Mouse (Mus musculus) liver, adult 2 months (tissue): ENCODE measurements around the gene Mog. TPM values are rescaled to one million over a fixed set of nuclear protein-coding genes. Genes with fewer than 3 reads are reported as not detected.

Experiments
- DNase-seq: peaks from one replicate; pipeline ENCODE4 v3.0.0-alpha.2; 2011; ENCODE audit warnings: low read depth, low spot score; ENCODE audit errors: extremely low read depth
- H3K27ac ChIP-seq: fragments of 200-500 bp; replicated peaks from 2 replicates; pipeline ENCODE4 v1.5.1; 2012; ENCODE audit warnings: low read depth, mild to moderate bottlenecking, control low read depth, inconsistent platforms, low read length; ENCODE audit not compliant: insufficient read depth
- H3K27me3 ChIP-seq: fragments of 200-500 bp; 2 replicates; pipeline ENCODE4 v1.6.1; 2012; ENCODE audit warnings: mild to moderate bottlenecking, moderate library complexity, low read length, inconsistent platforms; ENCODE audit not compliant: control insufficient read depth, insufficient read depth
- H3K36me3 ChIP-seq: fragments of 200-500 bp; 2 replicates; pipeline ENCODE4 v1.6.1; 2012; ENCODE audit warnings: low read length, inconsistent platforms; ENCODE audit not compliant: control insufficient read depth, insufficient read depth
- H3K4me1 ChIP-seq: fragments of 200-500 bp; 2 replicates; pipeline ENCODE4 v1.6.1; 2011; ENCODE audit warnings: low read length; ENCODE audit not compliant: control insufficient read depth, insufficient read depth
- H3K4me3 ChIP-seq: fragments of 200-500 bp; 2 replicates; pipeline ENCODE4 v1.5.1; 2011; ENCODE audit warnings: low read depth, mild to moderate bottlenecking, control low read depth, low read length, moderate library complexity; ENCODE audit not compliant: insufficient read depth
- H3K79me2 ChIP-seq: fragments of 200-500 bp; 2 replicates; pipeline ENCODE4 v1.6.1; 2012; ENCODE audit warnings: inconsistent platforms, mild to moderate bottlenecking, low read length, moderate library complexity; ENCODE audit not compliant: control insufficient read depth, insufficient read depth
- H3K9ac ChIP-seq: fragments of 200-500 bp; 2 replicates; pipeline ENCODE4 v1.6.1; 2012; ENCODE audit warnings: low read depth, mild to moderate bottlenecking, control low read depth, inconsistent platforms, low read length
- CTCF ChIP-seq: fragments of 200-500 bp; IDR thresholded peaks from 2 replicates; pipeline ENCODE4 v1.5.1; 2011; ENCODE audit warnings: low read depth, low read length, control low read depth
- POLR2A ChIP-seq: fragments of 200-500 bp; IDR thresholded peaks from 2 replicates; pipeline ENCODE4 v1.6.1; 2011; ENCODE audit warnings: low read length, control low read depth; ENCODE audit not compliant: insufficient read depth; ENCODE audit errors: extremely low read depth
- WGBS: fragments of 180-500 bp; shearing (Covaris S2); methylation state at CpG from one replicate; pipeline ENCODE4 v1.1.7; 2018; 5-methylcytosine and 5-hydroxymethylcytosine counted together
- polyA plus RNA-seq: library from polyadenylated mRNA; depleted of rRNA; stranded (reverse); fragments of >200 nt; gene quantifications from 2 replicates; pipeline ENCODE4 v1.2.3, GENCODE M21; 2012
- total RNA-seq: library from RNA; depleted of rRNA; stranded (reverse); fragments of >200 nt; gene quantifications from 2 replicates; pipeline ENCODE4 v1.2.3, GENCODE M21; 2014

The Mog gene
- total and polyA plus RNA-seq, 2 experiments, result not detected

- WGBS, result 53% methylated on average over 4 of the region's 4 CpGs
- H3K27ac ChIP-seq, result no peak overlapping the region
- no peaks in the 10 kb centered on the region for H3K36me3 ChIP-seq
- peaks cover 25% of the 10 kb centered on the region for H3K27me3 ChIP-seq
- no peaks in the 10 kb centered on the region for H3K79me2 ChIP-seq
- TF ChIP-seq POLR2A (no peak), CTCF (no peak)
- H3K4me1 ChIP-seq, result peaks cover 5% of the 10 kb centered on the region; the same call in 1 of the 2 replicates
- no peak for DNase-seq
- no peak overlapping the region for H3K4me3 ChIP-seq
- no peak overlapping the region for H3K9ac ChIP-seq
Observed at GRCm38 (mm10) chr17:37051745-37052144, 28.5 kb upstream of the Mog start.

DNA sequence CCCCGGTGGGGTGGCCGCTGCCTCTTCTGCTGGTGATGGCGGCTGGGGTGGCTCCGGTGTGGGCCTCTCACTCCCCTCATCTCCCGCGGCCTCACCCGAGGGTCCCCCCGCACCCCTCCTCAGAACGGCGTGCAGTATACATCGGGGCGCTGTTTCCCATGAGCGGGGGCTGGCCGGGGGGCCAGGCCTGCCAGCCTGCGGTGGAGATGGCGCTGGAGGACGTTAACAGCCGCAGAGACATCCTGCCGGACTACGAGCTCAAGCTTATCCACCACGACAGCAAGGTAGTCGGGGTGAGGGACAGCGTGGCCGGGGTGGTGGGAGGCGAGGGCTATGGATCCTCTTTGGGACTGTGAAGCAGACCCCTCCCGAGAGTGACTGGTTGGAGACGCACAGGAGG lies 27.7 kb upstream of the Mog start:
- Histone ChIP-seq H3K9ac (no peak overlapping the region), H3K36me3 (no peaks in the 10 kb centered on the region), H3K27ac (no peak overlapping the region), H3K79me2 (no peaks in the 10 kb centered on the region), H3K4me3 (peak overlapping the region; percentile 26; the same call in 1 of the 2 replicates), H3K27me3 (peaks cover 32% of the 10 kb centered on the region), H3K4me1 (peaks cover 8% of the 10 kb centered on the region)
- no peak for TF ChIP-seq CTCF
- no peak for TF ChIP-seq POLR2A
- no peak for DNase-seq
- WGBS, result 24% methylated on average over 27 of the region's 27 CpGs

DNA sequence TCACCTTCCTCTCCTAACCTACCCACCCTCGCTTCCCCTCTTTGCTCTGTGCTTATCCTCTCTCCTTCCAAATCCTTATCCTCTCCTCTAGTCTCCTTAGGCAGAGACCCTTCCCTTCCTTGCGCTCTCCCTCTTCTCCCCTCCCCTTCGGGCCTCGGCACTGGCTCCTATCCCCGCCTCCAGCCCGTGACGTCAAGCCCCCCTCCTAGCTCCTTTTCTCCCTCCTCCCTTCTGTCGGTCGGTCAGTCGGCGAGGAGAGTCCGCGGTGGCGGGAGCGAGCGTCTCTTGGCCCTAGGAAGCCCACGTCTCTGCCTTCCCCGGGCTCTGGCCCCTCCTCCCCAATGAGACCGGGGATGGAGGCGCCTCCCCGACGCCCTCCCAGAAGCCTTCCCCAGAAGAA lies 27.2 kb upstream of the Mog start:
- Histone ChIP-seq H3K9ac (peak overlapping the region; percentile 33; the same call in 1 of the 2 replicates), H3K27me3 (peaks cover 33% of the 10 kb centered on the region), H3K79me2 (no peaks in the 10 kb centered on the region), H3K4me1 (peaks cover 8% of the 10 kb centered on the region), H3K36me3 (no peaks in the 10 kb centered on the region), H3K27ac (no peak overlapping the region), H3K4me3 (peak overlapping the region; percentile 26)
- TF ChIP-seq POLR2A (no peak), CTCF (no peak)
- no peak for DNase-seq
- WGBS, result 5% methylated on average over 22 of the region's 22 CpGs

GRCm38 (mm10) chr17:37049570-37050310 lies 26.5 kb upstream of the Mog start:
- WGBS, result 10% methylated on average over 39 of the region's 39 CpGs
- H3K4me3 ChIP-seq, result no peak overlapping the region
- no peak overlapping the region for H3K27ac ChIP-seq
- peaks cover 33% of the 10 kb centered on the region for H3K27me3 ChIP-seq
- no peak overlapping the region for H3K9ac ChIP-seq
- no peak for DNase-seq
- peaks cover 8% of the 10 kb centered on the region for H3K4me1 ChIP-seq
- no peaks in the 10 kb centered on the region for H3K79me2 ChIP-seq
- TF ChIP-seq CTCF (peak; percentile 65), POLR2A (no peak)
- no peaks in the 10 kb centered on the region for H3K36me3 ChIP-seq

- H3K27me3 ChIP-seq, result peaks cover 33% of the 10 kb centered on the region
- no peaks in the 10 kb centered on the region for H3K79me2 ChIP-seq
- no peaks in the 10 kb centered on the region for H3K36me3 ChIP-seq
- no peak overlapping the region for H3K27ac ChIP-seq
- DNase-seq, result no peak
- TF ChIP-seq POLR2A, result no peak
- TF ChIP-seq CTCF, result no peak
- H3K4me1 ChIP-seq, result peaks cover 8% of the 10 kb centered on the region
- H3K4me3 ChIP-seq, result no peak overlapping the region
- no peak overlapping the region for H3K9ac ChIP-seq
- WGBS, result 71% methylated on average over 7 of the region's 7 CpGs
Observed at GRCm38 (mm10) chr17:37048383-37048782, 25.2 kb upstream of the Mog start.

DNA sequence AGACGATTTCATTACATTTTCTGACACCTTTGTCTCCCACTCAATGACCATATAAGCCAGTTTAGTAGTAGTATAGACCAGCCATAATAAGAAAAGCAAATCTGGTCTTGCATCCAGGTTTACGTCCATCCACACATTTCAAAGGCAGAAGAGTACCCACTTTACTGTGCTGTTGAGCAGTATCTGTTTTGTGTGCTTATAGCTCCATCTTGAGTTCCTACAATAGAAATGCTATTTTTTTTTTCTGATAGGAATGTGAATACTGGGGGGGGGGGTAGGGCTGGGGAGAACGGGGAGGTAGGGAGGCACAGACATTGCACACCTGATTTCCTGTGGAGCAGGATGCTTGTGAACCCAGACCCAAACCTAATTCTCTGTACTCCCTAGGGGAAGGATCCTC lies 24.8 kb upstream of the Mog start:
- H3K9ac ChIP-seq, result no peak overlapping the region
- H3K4me3 ChIP-seq, result no peak overlapping the region
- no peak overlapping the region for H3K27ac ChIP-seq
- H3K36me3 ChIP-seq, result no peaks in the 10 kb centered on the region
- no peaks in the 10 kb centered on the region for H3K79me2 ChIP-seq
- TF ChIP-seq CTCF, result peak; percentile 18; the same call in 1 of the 2 replicates
- no peak for TF ChIP-seq POLR2A
- peaks cover 8% of the 10 kb centered on the region for H3K4me1 ChIP-seq
- H3K27me3 ChIP-seq, result peaks cover 33% of the 10 kb centered on the region
- WGBS, result 32% methylated on average over 3 of the region's 3 CpGs
- peak; percentile 24 for DNase-seq
